Mouse (Mus musculus) liver, postnatal 0 days (tissue): ENCODE results near the gene Daxx. TPM values are rescaled to one million over a fixed set of nuclear protein-coding genes. Genes with fewer than 3 reads are reported as not detected.

Source experiments
- ATAC-seq: fragments of 200-750 bp; cut with Nextera tagmentation; 2 replicates; pipeline ENCODE4 v1.8.0; 2017; ENCODE audit warnings: mild to moderate bottlenecking, moderate library complexity
- DNase-seq: peaks from one replicate; pipeline ENCODE4 v3.0.0-alpha.2; 2016
- H3K27ac ChIP-seq: fragments of 300-500 bp; sonication (generic); 2 replicates; pipeline ENCODE4 v1.5.1; 2014; ENCODE audit warnings: antibody characterized with exemption, moderate library complexity, mild to moderate bottlenecking, low read depth
- H3K27me3 ChIP-seq: fragments of 300-500 bp; sonication (generic); 2 replicates; pipeline ENCODE4 v1.6.1; 2014; ENCODE audit warnings: low read length, control low read depth, mixed read lengths; ENCODE audit not compliant: insufficient read depth
- H3K36me3 ChIP-seq: fragments of 300-500 bp; sonication (generic); replicated peaks from 2 replicates; pipeline ENCODE4 v1.6.1; 2014; ENCODE audit warnings: mild to moderate bottlenecking, control low read depth, low read length, moderate library complexity, mixed read lengths; ENCODE audit not compliant: insufficient read depth
- H3K4me1 ChIP-seq: fragments of 300-500 bp; sonication (generic); 2 replicates; pipeline ENCODE4 v1.6.1; 2014; ENCODE audit warnings: antibody characterized with exemption, mild to moderate bottlenecking, control low read depth; ENCODE audit not compliant: insufficient read depth
- H3K4me2 ChIP-seq: fragments of 300-500 bp; sonication (generic); 2 replicates; pipeline ENCODE4 v1.6.1; 2014; ENCODE audit warnings: low read depth, mild to moderate bottlenecking, low read length, moderate library complexity, mixed read lengths
- H3K4me3 ChIP-seq: fragments of 300-500 bp; sonication (generic); 2 replicates; pipeline ENCODE4 v1.5.1; 2014; ENCODE audit warnings: low read depth, low read length
- H3K9ac ChIP-seq: fragments of 300-500 bp; sonication (generic); replicated peaks from 2 replicates; pipeline ENCODE4 v1.6.1; 2014; ENCODE audit warnings: mild to moderate bottlenecking, moderate library complexity
- H3K9me3 ChIP-seq: fragments of 300-500 bp; sonication (generic); 2 replicates; pipeline ENCODE4 v1.6.1; 2016; ENCODE audit warnings: mild to moderate bottlenecking, control low read depth, low read length, mixed read lengths
- CTCF ChIP-seq: sonication (generic); IDR thresholded peaks from 2 replicates; pipeline ENCODE4 v1.5.1; 2016; ENCODE audit warnings: antibody characterized with exemption, low read depth
- EP300 ChIP-seq: IDR thresholded peaks from 2 replicates; pipeline ENCODE4 v1.6.1; 2016; ENCODE audit warnings: antibody characterized with exemption, low read depth, mild to moderate bottlenecking
- WGBS: fragments of 180-500 bp; shearing (Covaris S2); extraction: QIAGEN DNeasy Blood & Tissue Kit; methylation state at CpG from one replicate; pipeline ENCODE4 v1.1.7; 2014; ENCODE audit not compliant: insufficient replicate concordance; 5-methylcytosine and 5-hydroxymethylcytosine counted together
- polyA plus RNA-seq: library from polyadenylated mRNA; unstranded; fragments of >200 nt; fragmentation: Nextera tagmentation; extraction: Ambion mirVana; gene quantifications from 2 replicates; pipeline ENCODE4 v1.2.1, GENCODE M21; 2015

The Daxx gene
- polyA plus RNA-seq, 1 experiment from 2014 or later, result 12.6 TPM

- Histone ChIP-seq H3K9ac (peak overlapping the region; percentile 80), H3K27me3 (no peaks in the 10 kb centered on the region), H3K4me2 (peak overlapping the region; percentile 100), H3K27ac (no peak overlapping the region; the same call in 1 of the 2 replicates), H3K36me3 (peaks cover 36% of the 10 kb centered on the region), H3K9me3 (no peaks in the 10 kb centered on the region), H3K4me1 (peaks cover 11% of the 10 kb centered on the region), H3K4me3 (peak overlapping the region; percentile 89)
- WGBS, result 55% methylated on average over 18 of the region's 18 CpGs
- TF ChIP-seq CTCF (no peak), EP300 (no peak)
- DNase-seq (no peak), ATAC-seq (no peak)
Measured at GRCm38 (mm10) chr17:33931159-33931866, 22.1 kb downstream of the Daxx start.

DNA sequence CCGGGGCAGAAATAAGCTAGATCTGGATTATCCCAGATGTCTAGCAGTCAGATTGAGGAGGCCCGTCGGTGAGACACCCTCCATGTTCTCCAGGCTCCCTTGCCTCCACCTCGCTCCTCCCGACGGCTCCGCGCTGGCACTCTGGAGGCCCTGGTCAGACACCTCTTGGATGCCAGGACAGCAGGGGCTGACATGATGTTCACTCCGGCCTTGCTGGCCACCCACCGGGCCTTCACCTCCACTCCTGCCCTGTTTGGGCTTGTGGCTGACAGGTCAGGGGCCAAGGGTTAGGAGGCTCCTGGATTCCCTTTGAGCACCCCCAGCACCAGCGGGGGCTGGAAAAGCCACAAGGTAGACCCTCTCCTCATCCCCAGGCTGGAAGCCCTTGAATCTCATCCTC, 22.7 kb downstream of the Daxx start:
- H3K9ac ChIP-seq, result no peak overlapping the region
- H3K4me1 ChIP-seq, result peaks cover 11% of the 10 kb centered on the region
- H3K9me3 ChIP-seq, result no peaks in the 10 kb centered on the region
- no peaks in the 10 kb centered on the region for H3K27me3 ChIP-seq
- peaks cover 35% of the 10 kb centered on the region for H3K36me3 ChIP-seq
- DNase-seq (no peak), ATAC-seq (no peak)
- H3K4me3 ChIP-seq, result no peak overlapping the region
- WGBS, result 93% methylated on average over 11 of the region's 11 CpGs
- no peak overlapping the region for H3K4me2 ChIP-seq
- no peak overlapping the region for H3K27ac ChIP-seq
- no peak for TF ChIP-seq EP300
- TF ChIP-seq CTCF, result no peak

DNA sequence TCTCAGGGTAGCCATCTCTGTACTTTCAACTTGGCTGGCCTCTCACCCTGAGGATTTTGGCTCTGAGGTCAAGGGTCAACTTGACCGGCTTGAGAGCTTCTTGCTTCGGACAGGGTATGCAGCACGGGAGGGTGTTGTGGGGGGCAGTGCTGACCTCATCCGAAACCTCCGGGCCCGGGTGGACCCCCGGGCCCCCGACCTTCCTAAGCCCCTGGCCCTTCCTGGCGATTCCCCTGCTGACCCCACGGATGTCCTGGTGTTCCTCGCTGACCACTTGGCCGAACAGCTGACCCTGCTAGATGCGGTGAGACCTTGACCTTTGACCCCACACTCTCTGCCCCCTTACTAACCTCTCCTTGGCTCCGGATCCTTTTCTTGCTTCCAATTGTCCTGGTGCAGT, 23.2 kb downstream of the Daxx start:
- Histone ChIP-seq H3K36me3 (peaks cover 31% of the 10 kb centered on the region), H3K9me3 (no peaks in the 10 kb centered on the region), H3K27ac (no peak overlapping the region), H3K27me3 (no peaks in the 10 kb centered on the region), H3K4me1 (peaks cover 11% of the 10 kb centered on the region), H3K9ac (no peak overlapping the region), H3K4me2 (no peak overlapping the region), H3K4me3 (no peak overlapping the region)
- WGBS, result 80% methylated on average over 14 of the region's 14 CpGs
- no peak for DNase-seq
- TF ChIP-seq EP300, result no peak
- no peak for TF ChIP-seq CTCF
- ATAC-seq, result no peak

DNA sequence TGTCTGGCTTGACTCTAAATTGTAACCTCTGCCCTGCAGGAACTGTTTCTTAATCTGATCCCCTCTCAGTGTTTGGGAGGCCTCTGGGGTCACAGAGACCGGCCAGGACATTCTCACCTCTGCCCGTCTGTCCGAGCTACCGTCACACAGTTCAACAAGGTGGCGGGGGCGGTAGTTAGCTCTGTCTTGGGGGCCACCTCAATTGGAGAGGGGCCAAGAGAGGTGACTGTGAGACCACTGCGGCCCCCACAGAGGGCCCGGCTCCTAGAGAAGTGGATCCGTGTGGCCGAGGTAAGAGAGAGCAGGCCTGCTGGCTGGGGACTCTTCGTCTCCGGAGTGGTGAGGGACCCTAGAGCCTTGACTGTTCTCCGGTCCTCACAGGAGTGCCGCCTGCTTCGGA, 23.8 kb downstream of the Daxx start:
- no peak overlapping the region for H3K4me3 ChIP-seq
- no peak for ATAC-seq
- no peak for DNase-seq
- TF ChIP-seq EP300 (no peak), CTCF (no peak)
- no peak overlapping the region for H3K4me2 ChIP-seq
- peaks cover 11% of the 10 kb centered on the region for H3K4me1 ChIP-seq
- 83% methylated on average over 15 of the region's 15 CpGs for WGBS
- H3K36me3 ChIP-seq, result peaks cover 25% of the 10 kb centered on the region
- no peaks in the 10 kb centered on the region for H3K9me3 ChIP-seq
- H3K27ac ChIP-seq, result no peak overlapping the region
- H3K9ac ChIP-seq, result no peak overlapping the region
- H3K27me3 ChIP-seq, result no peaks in the 10 kb centered on the region

GRCm38 (mm10) chr17:33935422-33936055, 26.3 kb downstream of the Daxx start:
- 79% methylated on average over 21 of the region's 21 CpGs for WGBS
- Histone ChIP-seq H3K36me3 (peaks cover 24% of the 10 kb centered on the region), H3K4me3 (no peak overlapping the region), H3K9ac (no peak overlapping the region), H3K27ac (no peak overlapping the region), H3K27me3 (no peaks in the 10 kb centered on the region), H3K9me3 (no peaks in the 10 kb centered on the region), H3K4me2 (no peak overlapping the region), H3K4me1 (peaks cover 19% of the 10 kb centered on the region)
- TF ChIP-seq CTCF (no peak), EP300 (no peak)
- DNase-seq (no peak), ATAC-seq (no peak)

GRCm38 (mm10) chr17:33936993-33937392, 27.8 kb downstream of the Daxx start:
- Histone ChIP-seq H3K9me3 (no peaks in the 10 kb centered on the region), H3K36me3 (peaks cover 24% of the 10 kb centered on the region)

More at GRCm38 (mm10) chr17:33936993-33937392, 27.8 kb downstream of the Daxx start:
- 84% methylated on average over 15 of the region's 15 CpGs for WGBS
- DNase-seq (no peak), ATAC-seq (no peak)
- Histone ChIP-seq H3K4me2 (no peak overlapping the region), H3K4me1 (peaks cover 24% of the 10 kb centered on the region), H3K4me3 (no peak overlapping the region), H3K27me3 (no peaks in the 10 kb centered on the region), H3K27ac (no peak overlapping the region), H3K9ac (no peak overlapping the region)
- TF ChIP-seq CTCF (no peak), EP300 (no peak)
